Mouse (Mus musculus) thymus, adult 2 months (tissue): ENCODE data around the gene Bbs9.

Source experiments
- CTCF ChIP-seq: fragments of 200-500 bp; IDR thresholded peaks from 2 replicates; pipeline ENCODE4 v1.5.1; 2012; ENCODE audit warnings: mild to moderate bottlenecking, control low read depth, low read length, moderate library complexity, borderline replicate concordance; ENCODE audit not compliant: control insufficient read depth, poor library complexity, insufficient read depth; ENCODE audit errors: extremely low read depth
- POLR2A ChIP-seq: fragments of 200-500 bp; IDR thresholded peaks from 2 replicates; pipeline ENCODE4 v1.6.1; 2012; ENCODE audit warnings: mild to moderate bottlenecking, low read length, control low read depth, moderate library complexity; ENCODE audit not compliant: control insufficient read depth, poor library complexity, insufficient read depth; ENCODE audit errors: extremely low read depth

DNA sequence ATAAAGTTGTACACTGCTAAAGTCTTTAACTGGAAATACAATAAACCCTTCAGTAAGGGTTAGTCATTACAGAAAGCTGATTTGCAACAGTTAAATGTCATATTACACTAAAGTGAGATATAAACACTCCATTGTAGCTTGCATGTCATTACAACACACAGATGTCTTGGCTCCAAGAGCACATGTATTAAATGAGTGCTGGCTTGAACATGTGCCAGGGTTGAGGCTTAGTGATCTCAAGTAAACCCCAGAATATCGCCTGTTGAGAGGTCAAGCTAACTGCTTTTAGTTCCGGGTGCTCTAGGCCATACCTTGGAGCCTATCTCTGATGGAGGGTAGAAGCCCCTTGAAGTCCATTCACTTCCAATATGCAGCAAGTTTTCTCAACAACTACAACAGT is 273.1 kb downstream of the Bbs9 start:
- no peak for TF ChIP-seq CTCF
- no peak for TF ChIP-seq POLR2A
